8 mouse cellular contexts compared by ENCODE assay signal in the genomic region with DNA sequence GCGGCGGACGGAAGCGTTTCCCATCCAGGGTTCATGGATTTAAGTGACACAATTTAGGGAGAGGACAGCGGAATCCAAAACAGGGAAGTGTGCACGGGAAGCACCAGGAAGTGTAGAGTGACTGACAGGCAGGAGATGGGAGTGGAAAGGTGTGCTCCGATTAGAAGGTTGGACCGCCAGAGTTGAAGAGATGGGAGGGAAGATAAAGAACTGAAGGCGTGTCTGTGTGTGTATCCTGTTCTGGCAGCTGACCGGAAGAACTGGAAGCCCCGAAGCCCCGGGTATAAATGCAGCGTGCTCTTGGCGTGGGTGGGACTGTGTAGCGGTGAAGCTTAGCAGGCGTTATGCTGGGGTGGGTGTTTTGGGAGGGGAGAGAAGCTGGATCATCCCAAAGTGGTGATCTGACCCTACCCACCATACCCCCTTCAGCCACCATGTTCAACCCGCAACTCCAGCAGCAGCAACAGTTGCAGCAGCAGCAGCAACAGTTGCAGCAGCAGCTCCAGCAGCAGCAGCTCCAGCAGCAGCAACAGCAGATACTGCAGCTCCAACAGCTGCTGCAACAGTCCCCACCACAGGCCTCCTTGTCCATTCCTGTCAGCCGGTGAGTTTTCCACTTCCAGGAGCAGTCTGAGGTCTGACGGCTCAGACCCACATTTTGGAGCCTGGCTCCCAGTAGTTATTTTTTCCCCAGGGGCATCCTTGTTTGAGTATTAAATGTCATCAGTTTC. TPM values are rescaled to one million over a fixed set of nuclear protein-coding genes. Genes with fewer than 3 reads are reported as not detected.
A peak's percentile ranks its signal among the peaks of the same experiment; 100 is the strongest.
DNase-seq lines count a peak whose midpoint lies in the region; ATAC-seq and TF ChIP-seq lines count a peak whose summit lies in the region.

No protein-coding gene starts in this region.

- peaks cover 46% of the 10 kb centered on the region for H3K36me3 ChIP-seq in forebrain, embryonic 10.5 days (replicated peaks)
- peaks cover 18% of the 10 kb centered on the region for H3K36me3 ChIP-seq in kidney, embryonic 16.5 days (ENCODE audit: insufficient read depth, low read length)

- peak overlapping the region; percentile 78 for H3K4me3 ChIP-seq in cerebellum, adult 2 months (replicated peaks; ENCODE audit: insufficient read depth, low read depth, low read length)
- H3K4me3 ChIP-seq in forebrain, embryonic 10.5 days, result peak overlapping the region; percentile 72
- H3K4me3 ChIP-seq in kidney, embryonic 16.5 days (ENCODE audit: low read length), result peak overlapping the region; percentile 65

- H3K9me3 ChIP-seq in forebrain, embryonic 10.5 days, result no peaks in the 10 kb centered on the region
- no peaks in the 10 kb centered on the region for H3K9me3 ChIP-seq in kidney, embryonic 16.5 days (ENCODE audit: low read length)

- DNase-seq in cerebellum, adult 2 months, result no peak
- no peak for DNase-seq in cerebellum, postnatal 10 days
- DNase-seq in MEL-GATA-1-ER (ENCODE audit: extremely low read depth, low read depth), result peak; percentile 59
- DNase-seq in forebrain, embryonic 10.5 days (ENCODE audit: extremely low spot score, low spot score), result no peak
- DNase-seq in lung, postnatal 36 days, result peak; percentile 79
- DNase-seq in thymus, postnatal 4 days, result peak; percentile 33
- no peak for DNase-seq in gastrocnemius, postnatal 25 days

- peak overlapping the region; percentile 49; the same call in 1 of the 2 replicates for H3K27ac ChIP-seq in cerebellum, adult 2 months (ENCODE audit: insufficient read depth, low read length)
- H3K27ac ChIP-seq in forebrain, embryonic 10.5 days, result peak overlapping the region; percentile 89
- H3K27ac ChIP-seq in kidney, embryonic 16.5 days (ENCODE audit: low read length), result peak overlapping the region; percentile 92

- peaks cover 2% of the 10 kb centered on the region; the same call in 1 of the 2 replicates for H3K4me1 ChIP-seq in cerebellum, adult 2 months (ENCODE audit: control insufficient read depth, insufficient read depth, low read length)
- H3K4me1 ChIP-seq in forebrain, embryonic 10.5 days, result peaks cover 38% of the 10 kb centered on the region
- H3K4me1 ChIP-seq in kidney, embryonic 16.5 days (ENCODE audit: insufficient read depth, low read length), result peaks cover 19% of the 10 kb centered on the region

- no peak for TF ChIP-seq CTCF in cerebellum, adult 2 months (IDR thresholded peaks at IDR 0.05; ENCODE audit: borderline replicate concordance, insufficient read depth, low read depth, low read length)

- no peak for TF ChIP-seq POLR2A in cerebellum, adult 2 months (IDR thresholded peaks at IDR 0.05; ENCODE audit: borderline replicate concordance, insufficient read depth, low read length)

- peak overlapping the region; percentile 78 for H3K4me2 ChIP-seq in kidney, embryonic 16.5 days (replicated peaks; ENCODE audit: low read depth, low read length)

- H3K9ac ChIP-seq in kidney, embryonic 16.5 days (replicated peaks; ENCODE audit: low read length), result peak overlapping the region; percentile 75

- no peaks in the 10 kb centered on the region for H3K27me3 ChIP-seq in cerebellum, adult 2 months (ENCODE audit: control insufficient read depth, insufficient read depth, low read length)
- peaks cover 13% of the 10 kb centered on the region for H3K27me3 ChIP-seq in forebrain, embryonic 10.5 days (ENCODE audit: poor library complexity, severe bottlenecking)
- H3K27me3 ChIP-seq in kidney, embryonic 16.5 days (ENCODE audit: insufficient read depth, low read length), result no peaks in the 10 kb centered on the region

- ATAC-seq in kidney, embryonic 16.5 days (ENCODE audit: low FRiP score, low TSS enrichment), result peak; percentile 53; the same call in 1 of the 2 replicates

- WGBS in cerebellum, adult 2 months, result 4% methylated on average over 19 of the region's 19 CpGs
- WGBS in forebrain, embryonic 10.5 days, result 13% methylated on average over 19 of the region's 19 CpGs
- 5% methylated on average over 19 of the region's 19 CpGs for WGBS in kidney, embryonic 16.5 days

RNA-seq across cellular contexts. Expression of a gene that starts 10.4 kb away (rescaled TPM):
- polyA plus RNA-seq in cerebellum, adult 2 months (2012; rRNA removed), result 1,410 and 1,576 TPM in 2 replicates
- 7.8 and 9.7 TPM in 2 replicates for polyA plus RNA-seq in forebrain, embryonic 10.5 days (2016; fragmentation: Nextera tagmentation; extraction: Ambion mirVana)
- polyA plus RNA-seq in kidney, embryonic 16.5 days (2015; fragmentation: Nextera tagmentation; extraction: Ambion mirVana), result 5.4 TPM in 2 replicates
- total RNA-seq in gastrocnemius, postnatal 25 days (2021), result 1 to 10 TPM; 6.0 to 8.7 TPM

RNA-seq across cellular contexts. Expression of a gene that starts 11.4 kb away (rescaled TPM):
- 159 and 176 TPM in 2 replicates for polyA plus RNA-seq in cerebellum, adult 2 months (2012; rRNA removed)
- 57.7 and 70.3 TPM in 2 replicates for polyA plus RNA-seq in forebrain, embryonic 10.5 days (2016; fragmentation: Nextera tagmentation; extraction: Ambion mirVana)
- 54.9 and 66.7 TPM in 2 replicates for polyA plus RNA-seq in kidney, embryonic 16.5 days (2015; fragmentation: Nextera tagmentation; extraction: Ambion mirVana)
- total RNA-seq in gastrocnemius, postnatal 25 days (2021), result 10 to 100 TPM; 25.1 to 27.7 TPM

RNA-seq across cellular contexts. Expression of a gene that starts 18.2 kb away (rescaled TPM):
- polyA plus RNA-seq in cerebellum, adult 2 months (2012; rRNA removed), result 284 and 338 TPM in 2 replicates
- polyA plus RNA-seq in forebrain, embryonic 10.5 days (2016; fragmentation: Nextera tagmentation; extraction: Ambion mirVana), result 36.3 and 37.5 TPM in 2 replicates
- polyA plus RNA-seq in kidney, embryonic 16.5 days (2015; fragmentation: Nextera tagmentation; extraction: Ambion mirVana), result 50.1 and 51.6 TPM in 2 replicates
- 10 to 100 TPM; 35.2 to 39.7 TPM for total RNA-seq in gastrocnemius, postnatal 25 days (2021)

RNA-seq across cellular contexts. Expression of a gene that starts 24.5 kb away (rescaled TPM):
- polyA plus RNA-seq in cerebellum, adult 2 months (2012; rRNA removed), result 0.48 and 1.0 TPM in 2 replicates
- not detected in 2 replicates for polyA plus RNA-seq in forebrain, embryonic 10.5 days (2016; fragmentation: Nextera tagmentation; extraction: Ambion mirVana)
- polyA plus RNA-seq in kidney, embryonic 16.5 days (2015; fragmentation: Nextera tagmentation; extraction: Ambion mirVana), result 9.0 and 12.7 TPM in 2 replicates
- 1 to 10 TPM; 1.4 to 2.1 TPM for total RNA-seq in gastrocnemius, postnatal 25 days (2021)

RNA-seq across cellular contexts. Expression of a gene that starts 32.2 kb away (rescaled TPM):
- 60.9 and 61.1 TPM in 2 replicates for polyA plus RNA-seq in cerebellum, adult 2 months (2012; rRNA removed)
- polyA plus RNA-seq in forebrain, embryonic 10.5 days (2016; fragmentation: Nextera tagmentation; extraction: Ambion mirVana), result 23.8 and 26.4 TPM in 2 replicates
- polyA plus RNA-seq in kidney, embryonic 16.5 days (2015; fragmentation: Nextera tagmentation; extraction: Ambion mirVana), result 38.3 and 39.5 TPM in 2 replicates
- total RNA-seq in gastrocnemius, postnatal 25 days (2021), result 10 to 100 TPM; 42.2 to 49.3 TPM

Comparison
In these comparisons a context has a peak if more than half of its experiments do, and no peak if none do; other contexts are left out.
1. DNase-seq: peak in MEL-GATA-1-ER (single experiment), lung, postnatal 36 days (single experiment) and thymus, postnatal 4 days (single experiment); none in cerebellum, adult 2 months (0 of 2), cerebellum, postnatal 10 days (0 of 2), forebrain, embryonic 10.5 days (single experiment) and gastrocnemius, postnatal 25 days (single experiment).
2. RNA of a gene that starts 10.4 kb away (polyA plus RNA-seq): 1,410 to 1,576 TPM in cerebellum, adult 2 months; 7.8 to 9.7 TPM in forebrain, embryonic 10.5 days and 5.4 TPM in kidney, embryonic 16.5 days; every median in the first group is over 100 times any median in the second.
3. Peak in every context shown above with its lines, with median percentiles within 50 percentile points of each other: H3K27ac ChIP-seq and H3K4me3 ChIP-seq.